In genomic region chr1:69470614-69471250, GRCm38 (mm10) we compare ENCODE assay signal across 11 mouse cellular contexts.
"Had no signal": no experiment of that assay in that cellular context is flagged by ENCODE, and none has a peak within 500 bp of the region (broad histone marks: within the 10 kb centered on the region; RNA-seq: fewer than 3 reads in every experiment).

No protein-coding gene starts in this region.

- H3K36me3 ChIP-seq: limb, embryonic 10.5 days; lung, embryonic 15.5 days; midbrain, embryonic 13.5 days had no signal

- ATAC-seq: hindbrain, embryonic 16.5 days; inflammation-experienced regulatory T-cells, adult 6 months; midbrain, embryonic 13.5 days had no signal

- H3K9me3 ChIP-seq: limb, embryonic 10.5 days; lung, embryonic 15.5 days; midbrain, embryonic 13.5 days had no signal

- H3K4me3 ChIP-seq: left cerebral cortex, adult 2 months; limb, embryonic 10.5 days; lung, embryonic 15.5 days; midbrain, embryonic 13.5 days had no signal

- H3K9ac ChIP-seq: liver, embryonic 14.5 days; lung, embryonic 15.5 days; midbrain, embryonic 13.5 days had no signal

- H3K4me2 ChIP-seq: lung, embryonic 15.5 days; midbrain, embryonic 13.5 days had no signal

- H3K27me3 ChIP-seq: lung, embryonic 15.5 days; midbrain, embryonic 13.5 days had no signal

- DNase-seq: kidney, adult 8-10 months; kidney, postnatal 25 days; right cerebral cortex, postnatal 14 days; thymus, postnatal 36 days had no signal

- H3K4me1 ChIP-seq: lung, embryonic 15.5 days; midbrain, embryonic 13.5 days had no signal

- H3K27ac ChIP-seq: left cerebral cortex, adult 2 months; limb, embryonic 10.5 days; liver, embryonic 14.5 days; lung, embryonic 15.5 days; midbrain, embryonic 13.5 days had no signal
